Mouse (Mus musculus) urinary bladder, adult 2 months (tissue): ENCODE data around the gene Fam199x. TPM values are rescaled to one million over a fixed set of nuclear protein-coding genes. Genes with fewer than 3 reads are reported as not detected.

Experiments
- DNase-seq: peaks from one replicate; pipeline ENCODE4 v3.0.0; 2022; ENCODE audit warnings: low spot score
- polyA plus RNA-seq: library from polyadenylated mRNA; depleted of rRNA; stranded (reverse); fragments of >200 nt; gene quantifications from 2 replicates; pipeline ENCODE4 v1.2.3, GENCODE M21; 2012; rRNA removed

Fam199x gene
- polyA plus RNA-seq = 2.7 and 3.2 TPM in 2 replicates

- peak; percentile 50 for DNase-seq
Observed at GRCm38 (mm10) chrX:137049425-137050225, at the start of gene Fam199x. TSS of gene Fam199x (plus strand) at chrX:137049594.

- no peak for DNase-seq
Observed at GRCm38 (mm10) chrX:137015099-137015709, 34.2 kb upstream of the Fam199x start.

DNA sequence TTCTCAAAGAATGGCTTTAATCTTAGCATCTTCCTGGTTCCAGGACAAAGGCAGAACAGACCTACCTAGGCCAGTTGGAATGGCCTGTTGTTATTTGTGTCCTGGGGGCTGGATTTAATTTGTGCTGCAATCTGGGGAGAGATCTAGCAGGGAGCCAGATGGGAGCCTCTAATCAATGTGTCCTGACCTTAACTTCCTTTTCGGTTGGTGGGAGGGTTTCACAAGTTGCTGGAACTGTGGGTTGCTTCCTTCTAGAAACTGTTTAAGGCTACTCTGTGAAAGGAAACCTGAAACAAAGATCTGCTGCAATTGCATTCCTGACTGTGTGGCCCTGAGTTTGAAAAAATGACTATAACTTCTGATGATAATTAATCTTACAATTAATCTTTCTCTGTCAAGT is 31.7 kb upstream of the Fam199x start:
- no peak for DNase-seq

- no peak for DNase-seq
Observed at GRCm38 (mm10) chrX:137019310-137019709, 30.1 kb upstream of the Fam199x start.

- no peak for DNase-seq
Observed at GRCm38 (mm10) chrX:137030916-137031315, 18.5 kb upstream of the Fam199x start.

GRCm38 (mm10) chrX:137031726-137032125 is 17.7 kb upstream of the Fam199x start:
- DNase-seq = no peak

GRCm38 (mm10) chrX:137034322-137034721 is 15.1 kb upstream of the Fam199x start:
- no peak for DNase-seq

DNA sequence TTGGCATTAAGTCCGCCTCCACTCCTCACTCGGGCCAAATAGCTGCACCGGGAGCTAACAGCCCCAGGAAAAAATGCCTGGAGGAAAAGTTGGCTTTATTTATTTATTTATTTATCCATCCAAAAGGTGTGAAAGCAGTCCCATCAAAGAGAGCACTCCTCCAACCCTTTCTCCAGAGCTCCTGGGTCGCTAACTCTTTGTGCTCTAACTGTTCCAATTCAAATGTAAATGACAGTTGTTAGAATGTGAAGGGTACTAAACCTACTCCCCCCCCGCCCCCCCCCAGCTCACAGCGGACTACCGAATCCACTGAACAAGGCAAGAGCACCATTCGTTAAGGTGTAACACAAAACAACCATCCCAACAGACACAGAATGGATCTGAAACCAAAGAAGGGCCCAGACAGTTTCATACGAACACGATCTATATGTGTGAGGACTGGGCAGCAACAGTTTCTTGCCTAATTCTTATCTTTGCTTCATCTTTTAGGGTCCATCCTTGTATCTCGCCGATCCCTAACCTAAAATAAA is 11.9 kb upstream of the Fam199x start:
- DNase-seq = no peak

DNA sequence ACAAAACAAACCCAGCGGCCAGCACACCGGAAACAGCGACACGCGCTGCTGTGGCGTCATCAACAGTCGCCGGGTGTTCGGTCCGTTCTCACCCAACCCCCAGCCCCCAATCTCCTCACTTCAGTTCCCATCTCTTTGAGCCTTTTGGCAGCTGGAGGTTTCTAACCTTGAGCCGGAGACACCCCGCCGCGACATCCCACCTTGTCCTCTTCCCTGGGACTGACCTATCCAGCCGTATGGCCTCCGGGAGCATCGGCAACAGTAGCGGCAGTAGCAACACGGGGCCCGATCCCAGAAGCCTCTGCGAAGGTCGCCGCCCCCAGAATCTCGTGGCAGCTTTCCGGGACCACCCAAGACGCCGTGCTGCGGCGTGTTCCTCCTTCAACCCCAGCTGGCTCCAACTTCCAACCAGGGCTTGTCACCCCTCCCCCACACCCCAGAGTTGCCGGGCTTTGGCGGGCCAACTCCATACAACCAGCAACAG is 11.4 kb upstream of the Fam199x start, which contains the start of gene Slc25a53:
Gene Slc25a53, minus strand, starts transcription at position 303 of the 484 bp plus-strand sequence.
- peak; percentile 70 for DNase-seq

DNA sequence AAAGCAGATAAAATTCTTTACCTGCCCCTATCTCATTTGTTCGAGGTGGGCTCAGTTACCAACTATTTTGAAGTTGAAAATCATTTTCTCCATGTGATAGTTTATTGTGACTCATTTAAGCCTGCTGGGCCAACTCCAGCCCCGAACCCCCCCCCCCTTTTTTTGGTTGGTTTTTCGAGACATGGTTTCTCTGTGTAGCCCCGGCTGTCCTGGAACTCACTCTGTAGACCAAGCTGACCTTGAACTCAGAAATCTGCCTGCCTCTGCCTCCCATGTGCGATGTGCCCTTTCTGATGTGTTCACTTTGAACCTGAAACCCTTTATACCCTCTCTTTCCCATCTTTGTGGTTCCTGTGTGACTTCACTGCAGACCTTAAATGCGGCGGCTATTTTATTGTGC is 10.9 kb upstream of the Fam199x start:
- DNase-seq = no peak

- no peak for DNase-seq
Observed at GRCm38 (mm10) chrX:137049060-137049424, 352 bp upstream of the Fam199x start.

GRCm38 (mm10) chrX:137063202-137063601 is 13.8 kb downstream of the Fam199x start:
- DNase-seq = no peak

DNA sequence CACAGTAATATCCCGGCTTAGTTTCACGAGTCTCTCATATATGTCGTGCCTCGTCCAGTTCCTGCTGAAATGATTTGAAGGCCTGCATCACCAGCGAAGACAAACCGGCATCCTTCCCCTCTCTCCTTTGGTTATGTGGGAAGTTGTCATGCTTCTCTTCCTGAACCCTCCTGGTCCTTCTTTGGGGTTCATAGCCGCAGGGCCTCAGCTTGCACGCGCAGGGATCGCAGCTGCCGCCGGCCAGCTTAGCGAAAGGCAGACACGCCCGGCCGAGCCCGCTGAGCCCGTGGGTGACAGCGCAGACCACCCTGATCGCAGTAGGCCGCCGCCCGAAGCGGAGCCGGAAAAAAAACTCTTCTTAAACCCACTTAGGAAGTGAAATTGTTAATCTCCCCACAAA is 55.1 kb downstream of the Fam199x start:
- no peak for DNase-seq

- no peak for DNase-seq
Observed at GRCm38 (mm10) chrX:137106498-137106897, 57.1 kb downstream of the Fam199x start.

DNA sequence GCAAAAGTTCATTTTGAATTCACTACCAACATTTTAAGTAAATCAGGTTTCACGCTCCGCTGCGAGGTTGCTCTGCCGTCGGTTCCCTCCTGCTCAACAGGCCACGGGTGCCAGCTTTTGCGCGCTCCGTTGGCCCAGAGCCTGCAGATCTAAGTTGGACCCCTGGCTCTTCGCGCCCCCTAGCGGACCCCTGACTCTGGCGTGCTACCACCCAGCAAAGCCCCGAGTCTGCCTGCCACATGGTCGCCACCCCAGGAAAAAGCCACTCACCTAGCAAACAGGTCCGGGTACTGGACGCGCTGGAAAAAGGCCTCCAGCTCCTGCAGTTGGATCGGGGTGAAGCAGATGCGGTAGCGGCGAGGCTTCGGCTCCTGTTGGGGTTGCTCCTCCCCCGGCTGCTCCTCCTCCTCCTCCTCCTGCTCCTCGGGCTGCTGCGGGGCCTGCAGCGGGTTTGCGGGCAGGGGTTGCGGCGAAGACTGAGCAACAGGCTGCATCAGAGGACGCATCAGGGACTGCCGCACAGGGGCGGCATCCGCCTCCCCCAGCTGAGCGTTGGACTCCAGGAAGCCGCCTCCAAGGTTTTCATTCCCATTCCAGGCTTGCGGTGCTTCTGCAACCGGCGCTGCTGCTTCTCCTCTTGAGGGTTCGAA is 68.8 kb downstream of the Fam199x start:
- no peak for DNase-seq

DNA sequence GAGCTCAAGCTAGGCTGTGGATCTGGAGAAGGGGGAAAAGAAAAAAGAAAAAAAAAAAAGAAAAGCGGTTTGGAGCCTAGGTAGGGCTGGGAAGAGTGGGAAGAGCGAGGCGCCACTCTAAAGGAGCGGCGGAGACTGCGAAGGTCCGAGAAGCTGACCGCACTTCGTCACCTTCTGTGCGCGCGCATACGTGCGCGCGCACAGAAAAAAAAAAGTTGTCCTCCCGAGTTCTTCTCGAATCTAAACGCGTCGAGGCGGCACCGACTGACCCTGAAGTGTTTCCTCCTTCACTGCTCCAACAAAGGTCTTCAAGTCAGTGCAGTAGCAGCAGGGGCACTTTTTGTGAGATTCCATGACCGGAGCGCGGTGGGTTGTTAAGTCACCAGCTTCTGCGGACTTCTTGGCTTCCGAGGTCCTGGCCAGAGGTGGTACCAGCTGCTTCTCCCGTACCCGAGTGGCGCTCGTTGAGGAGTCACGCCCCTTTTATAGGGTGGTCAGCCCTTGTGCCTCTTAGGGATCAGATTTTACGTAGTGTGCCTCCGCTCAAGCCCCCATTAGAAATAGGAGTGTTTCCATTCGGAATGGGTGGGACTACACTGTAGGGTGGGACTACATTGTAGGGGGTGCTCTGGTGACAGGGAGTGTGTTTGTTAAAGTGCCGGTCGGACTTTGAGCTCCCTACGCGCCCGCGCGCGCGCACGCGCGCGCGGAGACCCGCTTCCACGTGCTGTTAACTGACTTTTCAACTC is 70.5 kb downstream of the Fam199x start:
- DNase-seq = no peak

DNA sequence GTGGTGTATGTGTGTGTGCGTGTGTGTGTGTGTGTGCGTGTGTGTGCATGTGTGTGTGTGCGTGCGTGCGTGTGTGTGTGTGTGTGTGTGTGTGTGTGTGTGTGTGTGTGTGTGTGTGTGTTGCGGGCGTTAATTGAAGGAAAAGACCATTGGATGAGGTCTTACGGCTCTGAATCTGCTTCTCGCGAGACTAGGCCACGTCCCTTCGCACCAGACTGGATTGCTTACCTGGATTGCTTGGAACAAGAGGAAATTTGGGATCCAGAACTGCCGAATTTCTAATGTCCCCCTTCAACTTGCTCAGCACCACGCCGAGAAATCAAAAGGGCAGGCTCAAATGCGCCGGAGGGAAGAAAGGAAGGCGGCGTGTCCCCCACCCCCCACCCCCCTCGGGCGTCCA is 72.3 kb downstream of the Fam199x start, which contains the start of gene Esx1:
Gene Esx1, minus strand, starts transcription at position 366 of the 400 bp plus-strand sequence.
- DNase-seq = no peak

DNA sequence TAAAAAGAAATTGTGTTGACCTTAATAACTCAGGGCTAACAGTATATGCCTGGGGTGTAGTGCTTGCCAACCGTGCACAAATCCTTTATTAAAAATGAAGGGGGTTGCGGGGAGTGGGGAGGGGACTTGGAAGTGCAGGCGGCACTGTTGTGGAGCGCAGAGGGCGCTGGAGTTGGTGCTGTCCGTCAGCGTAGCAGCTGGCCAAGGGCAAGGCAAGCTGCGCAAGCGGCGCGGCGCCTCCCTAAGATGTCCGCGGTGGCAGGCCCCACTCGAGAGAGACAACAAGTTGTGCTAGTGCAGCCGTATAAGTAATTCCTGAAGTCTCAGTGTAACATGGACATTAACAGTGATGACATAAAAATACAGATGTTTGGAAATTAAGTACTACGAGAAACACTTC is 78.1 kb downstream of the Fam199x start:
- no peak for DNase-seq
